Mouse (Mus musculus): ENCODE results near the gene Srp68.

Srp68 gene

GRCm38 (mm10) chr11:116245616-116246015, 28.4 kb downstream of the Srp68 start:
- DNase-seq: no peak

- DNase-seq: no peak
These were observed 29.4 kb downstream of the Srp68 start for GRCm38 (mm10) chr11:116244580-116244979.

GRCm38 (mm10) chr11:116241744-116242235, 32.2 kb downstream of the Srp68 start:
- DNase-seq: no peak

- no peak for DNase-seq
These were observed 34.2 kb downstream of the Srp68 start for GRCm38 (mm10) chr11:116239797-116240196.

- DNase-seq: peak in 1 of 2 experiments; percentile 27
These were observed 36.1 kb downstream of the Srp68 start, which contains the start of gene Evpl for GRCm38 (mm10) chr11:116237742-116238395. Gene Evpl, minus strand, starts transcription at chr11:116238077.

GRCm38 (mm10) chr11:116234901-116235300, 39.1 kb downstream of the Srp68 start:
- no peak for DNase-seq

- DNase-seq: no peak
These were observed 41.6 kb downstream of the Srp68 start for GRCm38 (mm10) chr11:116232427-116232826.

- no peak for DNase-seq
These were observed 45.3 kb downstream of the Srp68 start for GRCm38 (mm10) chr11:116228699-116229098.

GRCm38 (mm10) chr11:116226414-116226813, 47.6 kb downstream of the Srp68 start:
- DNase-seq: peak; percentile 93

- DNase-seq: no peak
These were observed 51.3 kb downstream of the Srp68 start for GRCm38 (mm10) chr11:116222740-116223059.

- no peak for DNase-seq
These were observed 51.9 kb downstream of the Srp68 start for GRCm38 (mm10) chr11:116221931-116222739.

- DNase-seq: peak; percentile 62 to 64
These were observed 54.1 kb downstream of the Srp68 start for GRCm38 (mm10) chr11:116219885-116220284.

GRCm38 (mm10) chr11:116218737-116219400, 55.1 kb downstream of the Srp68 start:
- no peak for DNase-seq

- DNase-seq: no peak
These were observed 55.8 kb downstream of the Srp68 start for GRCm38 (mm10) chr11:116218263-116218662.

GRCm38 (mm10) chr11:116216549-116216948, 57.5 kb downstream of the Srp68 start:
- no peak for DNase-seq

- no peak for DNase-seq
These were observed 58.0 kb downstream of the Srp68 start for GRCm38 (mm10) chr11:116215991-116216390.

- DNase-seq: peak; percentile 50 to 60
These were observed 58.8 kb downstream of the Srp68 start for GRCm38 (mm10) chr11:116215181-116215580.

- no peak for DNase-seq
These were observed 60.0 kb downstream of the Srp68 start for GRCm38 (mm10) chr11:116213877-116214510.

GRCm38 (mm10) chr11:116212847-116213246, 61.2 kb downstream of the Srp68 start:
- no peak for DNase-seq

- no peak for DNase-seq
These were observed 63.3 kb downstream of the Srp68 start for GRCm38 (mm10) chr11:116210696-116211095.

- DNase-seq: no peak
These were observed 64.8 kb downstream of the Srp68 start for GRCm38 (mm10) chr11:116209257-116209656.

- DNase-seq: no peak
These were observed 65.4 kb downstream of the Srp68 start for GRCm38 (mm10) chr11:116208660-116209059.

GRCm38 (mm10) chr11:116206678-116207077, 67.3 kb downstream of the Srp68 start:
- DNase-seq: no peak

All from B cell, adult 2 months (primary cell).